ENCODE assay signal across 9 mouse cellular contexts in the genomic region with DNA sequence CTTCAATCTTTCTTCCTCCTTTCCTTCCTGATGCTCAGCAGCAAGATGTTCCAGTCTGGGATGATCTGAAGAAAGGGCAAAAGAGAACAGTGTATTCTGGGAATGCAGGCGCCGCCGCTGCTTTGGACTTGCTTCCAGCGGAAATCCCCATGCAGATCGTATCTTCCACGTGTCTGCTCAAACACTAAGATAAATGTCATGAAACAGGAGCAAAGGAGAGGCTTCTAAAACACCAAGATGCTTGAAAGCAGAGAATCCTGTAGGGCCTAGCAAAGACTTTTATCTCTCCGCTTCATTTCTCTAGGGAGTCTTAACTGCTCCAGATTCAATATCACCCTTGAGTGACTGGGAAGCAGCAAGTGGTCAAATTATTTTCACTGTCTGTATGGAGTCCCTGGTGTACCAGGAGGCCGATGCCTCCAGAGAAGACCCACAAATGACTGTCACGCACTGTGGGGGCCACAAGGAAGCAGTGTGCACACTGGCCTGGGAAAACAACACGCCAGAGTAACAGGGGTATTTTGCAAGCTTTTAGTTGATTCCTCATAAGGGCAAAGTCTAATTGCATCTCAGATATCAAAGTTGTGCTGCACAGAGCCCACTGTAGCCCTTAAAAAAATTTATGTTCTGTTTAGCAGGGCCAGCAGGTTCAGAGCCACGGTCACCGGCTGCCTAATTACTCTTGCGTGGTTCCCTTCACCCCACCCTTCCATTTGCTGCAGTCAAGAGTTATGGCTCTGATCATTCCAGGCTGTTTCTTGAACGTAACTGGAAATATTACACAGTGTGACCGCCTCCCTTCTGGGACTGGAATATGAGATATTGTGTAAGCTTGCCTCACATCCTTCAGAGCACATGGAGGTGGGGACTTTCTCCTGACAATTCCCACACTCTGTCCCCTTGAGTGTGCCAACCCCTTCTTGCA.
A peak's percentile ranks its signal among the peaks of the same experiment; 100 is the strongest.
DNase-seq lines count a peak whose midpoint lies in the region; ATAC-seq lines count a peak whose summit lies in the region.
"Had no signal": no experiment of that assay in that cellular context is flagged by ENCODE, and none has a peak within 500 bp of the region (broad histone marks: within the 10 kb centered on the region; RNA-seq: fewer than 3 reads in every experiment).

No protein-coding gene starts in this region.

- no peak overlapping the region for H3K4me3 ChIP-seq in hindbrain, embryonic 16.5 days (ENCODE audit: low read length)
- no peak overlapping the region for H3K4me3 ChIP-seq in hindbrain, embryonic 14.5 days (replicated peaks; ENCODE audit: low read length)
- no peak overlapping the region for H3K4me3 ChIP-seq in embryonic facial prominence, embryonic 14.5 days (ENCODE audit: low read depth, low read length)
- no peak overlapping the region for H3K4me3 ChIP-seq in intestine, embryonic 16.5 days (ENCODE audit: low read length)
- H3K4me3 ChIP-seq: heart, embryonic 13.5 days had no signal

- H3K9me3 ChIP-seq in hindbrain, embryonic 16.5 days (ENCODE audit: control insufficient read depth, low read length) = no peaks in the 10 kb centered on the region
- no peaks in the 10 kb centered on the region for H3K9me3 ChIP-seq in hindbrain, embryonic 14.5 days (ENCODE audit: control insufficient read depth, low read length)
- H3K9me3 ChIP-seq in embryonic facial prominence, embryonic 14.5 days (ENCODE audit: control insufficient read depth, low read length) = no peaks in the 10 kb centered on the region
- H3K9me3 ChIP-seq in intestine, embryonic 16.5 days (ENCODE audit: control insufficient read depth, low read length) = no peaks in the 10 kb centered on the region
- H3K9me3 ChIP-seq: heart, embryonic 13.5 days had no signal

- no peaks in the 10 kb centered on the region for H3K27me3 ChIP-seq in hindbrain, embryonic 16.5 days (replicated peaks; ENCODE audit: control insufficient read depth, insufficient read depth, low read length)
- no peaks in the 10 kb centered on the region for H3K27me3 ChIP-seq in hindbrain, embryonic 14.5 days (ENCODE audit: control insufficient read depth, insufficient read depth, low read length)
- H3K27me3 ChIP-seq in embryonic facial prominence, embryonic 14.5 days (replicated peaks; ENCODE audit: control insufficient read depth, insufficient read depth, low read length) = no peaks in the 10 kb centered on the region
- no peaks in the 10 kb centered on the region for H3K27me3 ChIP-seq in intestine, embryonic 16.5 days (replicated peaks; ENCODE audit: control insufficient read depth, insufficient read depth, low read length)
- H3K27me3 ChIP-seq: heart, embryonic 13.5 days had no signal

- no peaks in the 10 kb centered on the region for H3K36me3 ChIP-seq in hindbrain, embryonic 16.5 days (ENCODE audit: control insufficient read depth, insufficient read depth, low read length)
- no peaks in the 10 kb centered on the region for H3K36me3 ChIP-seq in hindbrain, embryonic 14.5 days (replicated peaks; ENCODE audit: control insufficient read depth, insufficient read depth)
- H3K36me3 ChIP-seq in embryonic facial prominence, embryonic 14.5 days (ENCODE audit: control insufficient read depth, insufficient read depth, low read length) = no peaks in the 10 kb centered on the region
- no peaks in the 10 kb centered on the region for H3K36me3 ChIP-seq in intestine, embryonic 16.5 days (ENCODE audit: control insufficient read depth, insufficient read depth, low read length)
- H3K36me3 ChIP-seq: heart, embryonic 13.5 days had no signal

- no peak overlapping the region for H3K27ac ChIP-seq in hindbrain, embryonic 16.5 days (ENCODE audit: low read depth, low read length)
- H3K27ac ChIP-seq in hindbrain, embryonic 14.5 days = no peak overlapping the region
- no peak overlapping the region for H3K27ac ChIP-seq in embryonic facial prominence, embryonic 14.5 days (replicated peaks; ENCODE audit: low read depth, low read length)
- peak overlapping the region; percentile 14; the same call in 1 of the 2 replicates for H3K27ac ChIP-seq in intestine, embryonic 16.5 days (ENCODE audit: low read length)
- H3K27ac ChIP-seq: heart, embryonic 13.5 days had no signal

- H3K4me2 ChIP-seq in hindbrain, embryonic 16.5 days (ENCODE audit: low read length) = no peak overlapping the region
- H3K4me2 ChIP-seq in hindbrain, embryonic 14.5 days (replicated peaks) = no peak overlapping the region
- no peak overlapping the region for H3K4me2 ChIP-seq in embryonic facial prominence, embryonic 14.5 days (ENCODE audit: low read depth, low read length)
- H3K4me2 ChIP-seq in intestine, embryonic 16.5 days (ENCODE audit: low read depth, low read length) = no peak overlapping the region
- H3K4me2 ChIP-seq: heart, embryonic 13.5 days had no signal

- WGBS in hindbrain, embryonic 16.5 days = 66% methylated on average over 15 of the region's 15 CpGs
- WGBS in hindbrain, embryonic 14.5 days = 75% methylated on average over 15 of the region's 15 CpGs
- 47% methylated on average over 15 of the region's 15 CpGs for WGBS in embryonic facial prominence, embryonic 14.5 days
- WGBS in intestine, embryonic 16.5 days = 38% methylated on average over 15 of the region's 15 CpGs

- H3K9ac ChIP-seq in hindbrain, embryonic 16.5 days (ENCODE audit: low read depth, low read length) = no peak overlapping the region
- no peak overlapping the region for H3K9ac ChIP-seq in hindbrain, embryonic 14.5 days
- H3K9ac ChIP-seq in embryonic facial prominence, embryonic 14.5 days (ENCODE audit: low read depth, low read length) = no peak overlapping the region
- no peak overlapping the region; the same call in 1 of the 2 replicates for H3K9ac ChIP-seq in intestine, embryonic 16.5 days (ENCODE audit: low read depth, low read length)
- H3K9ac ChIP-seq: heart, embryonic 13.5 days had no signal

- DNase-seq in hindbrain, embryonic 14.5 days (ENCODE audit: low spot score) = no peak
- DNase-seq in embryonic facial prominence, embryonic 14.5 days (ENCODE audit: low spot score) = peak; percentile 73
- DNase-seq in lung, postnatal 10 days = peak; percentile 44
- no peak for DNase-seq in spleen, postnatal 4 days (ENCODE audit: low spot score in 2 of 2)
- no peak for DNase-seq in c-Kit-positive CD71-positive TER-119-positive erythroid progenitor cells, embryonic 14.5 days (ENCODE audit: low spot score)

- ATAC-seq in hindbrain, embryonic 16.5 days = 0 out of 2 replicates have a peak, but pooled peaks have one; percentile 40
- no peak for ATAC-seq in hindbrain, embryonic 14.5 days (ENCODE audit: low FRiP score)
- no peak for ATAC-seq in embryonic facial prominence, embryonic 14.5 days (ENCODE audit: low read depth)
- ATAC-seq in intestine, embryonic 16.5 days = peak; percentile 90
- no peak for ATAC-seq in megakaryocyte-erythroid progenitor cell, adult 5-6 weeks (replicated peaks; ENCODE audit: low FRiP score, low TSS enrichment, poor library complexity, severe bottlenecking)

- no peaks in the 10 kb centered on the region; the same call in 1 of the 2 replicates for H3K4me1 ChIP-seq in hindbrain, embryonic 16.5 days (ENCODE audit: control insufficient read depth, insufficient read depth, low read depth, low read length)
- H3K4me1 ChIP-seq in hindbrain, embryonic 14.5 days (replicated peaks; ENCODE audit: control insufficient read depth, insufficient read depth, low read length) = 0 out of 2 replicates have a peak, but pooled peaks cover 5% of the 10 kb centered on the region
- H3K4me1 ChIP-seq in embryonic facial prominence, embryonic 14.5 days (ENCODE audit: control insufficient read depth, insufficient read depth, low read length) = peaks cover 4% of the 10 kb centered on the region; the same call in 1 of the 2 replicates
- H3K4me1 ChIP-seq in intestine, embryonic 16.5 days (ENCODE audit: control insufficient read depth, insufficient read depth, low read length) = peaks cover 9% of the 10 kb centered on the region; the same call in 1 of the 2 replicates

Comparison
In these comparisons a context has a peak if more than half of its experiments do, and no peak if none do; other contexts are left out.
1. ATAC-seq: peak in hindbrain, embryonic 16.5 days (single experiment) and intestine, embryonic 16.5 days (single experiment); none in hindbrain, embryonic 14.5 days (single experiment), embryonic facial prominence, embryonic 14.5 days (single experiment) and megakaryocyte-erythroid progenitor cell, adult 5-6 weeks (single experiment).
2. DNase-seq: peak in embryonic facial prominence, embryonic 14.5 days (single experiment) and lung, postnatal 10 days (single experiment); none in hindbrain, embryonic 14.5 days (single experiment), spleen, postnatal 4 days (0 of 2) and c-Kit-positive CD71-positive TER-119-positive erythroid progenitor cells, embryonic 14.5 days (single experiment).